In genomic region chr16:30505311-30506031, GRCm38 (mm10) we compare ENCODE assay signal across 24 mouse cellular contexts. TPM values are rescaled to one million over a fixed set of nuclear protein-coding genes. Genes with fewer than 3 reads are reported as not detected.
A peak's percentile ranks its signal among the peaks of the same experiment; 100 is the strongest.
DNase-seq lines count a peak whose midpoint lies in the region; ATAC-seq and TF ChIP-seq lines count a peak whose summit lies in the region.
"Had no signal": no experiment of that assay in that cellular context is flagged by ENCODE, and none has a peak within 500 bp of the region (broad histone marks: within the 10 kb centered on the region; RNA-seq: fewer than 3 reads in every experiment).

No protein-coding gene starts in this region.

- no peak overlapping the region for H3K27ac ChIP-seq in midbrain, embryonic 14.5 days (replicated peaks; ENCODE audit: low read depth, low read length)
- no peak overlapping the region for H3K27ac ChIP-seq in midbrain, embryonic 11.5 days (ENCODE audit: low read depth, low read length)
- H3K27ac ChIP-seq: embryonic facial prominence, embryonic 13.5 days; embryonic facial prominence, embryonic 15.5 days; forebrain, embryonic 10.5 days; forebrain, embryonic 12.5 days had no signal

- H3K9ac ChIP-seq in midbrain, embryonic 14.5 days (replicated peaks; ENCODE audit: low read length) = no peak overlapping the region
- no peak overlapping the region for H3K9ac ChIP-seq in midbrain, embryonic 11.5 days (ENCODE audit: low read length)
- H3K9ac ChIP-seq: embryonic facial prominence, embryonic 13.5 days; embryonic facial prominence, embryonic 15.5 days; forebrain, embryonic 12.5 days had no signal

- H3K9me3 ChIP-seq in midbrain, embryonic 14.5 days (ENCODE audit: control insufficient read depth, low read length) = no peaks in the 10 kb centered on the region
- H3K9me3 ChIP-seq in midbrain, embryonic 11.5 days (ENCODE audit: control insufficient read depth, low read length) = no peaks in the 10 kb centered on the region
- no peaks in the 10 kb centered on the region for H3K9me3 ChIP-seq in E14TG2a.4 (ENCODE audit: low read length)
- H3K9me3 ChIP-seq: embryonic facial prominence, embryonic 13.5 days; embryonic facial prominence, embryonic 15.5 days; forebrain, embryonic 10.5 days; forebrain, embryonic 12.5 days had no signal

- H3K27me3 ChIP-seq in midbrain, embryonic 14.5 days (ENCODE audit: control insufficient read depth, insufficient read depth, low read length) = no peaks in the 10 kb centered on the region
- H3K27me3 ChIP-seq in midbrain, embryonic 11.5 days (ENCODE audit: control insufficient read depth, insufficient read depth, low read length) = 0 out of 2 replicates have a peak, but pooled peaks cover 2% of the 10 kb centered on the region
- peaks cover 30% of the 10 kb centered on the region for H3K27me3 ChIP-seq in E14TG2a.4 (ENCODE audit: insufficient read depth, low read length)
- H3K27me3 ChIP-seq: embryonic facial prominence, embryonic 13.5 days; embryonic facial prominence, embryonic 15.5 days had no signal

- H3K4me1 ChIP-seq in midbrain, embryonic 14.5 days (ENCODE audit: control insufficient read depth, insufficient read depth, low read length) = peaks cover 5% of the 10 kb centered on the region; the same call in 1 of the 2 replicates
- no peaks in the 10 kb centered on the region; the same call in 1 of the 2 replicates for H3K4me1 ChIP-seq in midbrain, embryonic 11.5 days (ENCODE audit: control insufficient read depth, insufficient read depth, low read length)
- peaks cover 35% of the 10 kb centered on the region for H3K4me1 ChIP-seq in E14TG2a.4 (replicated peaks; ENCODE audit: low read depth, low read length)
- H3K4me1 ChIP-seq: embryonic facial prominence, embryonic 13.5 days had no signal

- no peaks in the 10 kb centered on the region for H3K36me3 ChIP-seq in midbrain, embryonic 14.5 days (ENCODE audit: control insufficient read depth, insufficient read depth, low read length)
- no peaks in the 10 kb centered on the region for H3K36me3 ChIP-seq in midbrain, embryonic 11.5 days (ENCODE audit: control insufficient read depth, insufficient read depth, low read length)
- no peaks in the 10 kb centered on the region for H3K36me3 ChIP-seq in E14TG2a.4 (ENCODE audit: insufficient read depth, low read length)
- H3K36me3 ChIP-seq: embryonic facial prominence, embryonic 13.5 days; embryonic facial prominence, embryonic 15.5 days; forebrain, embryonic 10.5 days; forebrain, embryonic 12.5 days had no signal

- 72% methylated on average over 11 of the region's 11 CpGs for WGBS in midbrain, embryonic 14.5 days
- 79% methylated on average over 11 of the region's 11 CpGs for WGBS in midbrain, embryonic 11.5 days

- no peak for ATAC-seq in midbrain, embryonic 14.5 days (ENCODE audit: low FRiP score, low TSS enrichment)
- ATAC-seq in midbrain, embryonic 11.5 days (ENCODE audit: low FRiP score) = no peak
- ATAC-seq: CD4-positive, CD25-positive, alpha-beta regulatory T cell, adult 4 months; forebrain, embryonic 14.5 days; forebrain, embryonic 16.5 days had no signal

- H3K4me3 ChIP-seq in midbrain, embryonic 14.5 days (replicated peaks; ENCODE audit: low read depth, low read length) = no peak overlapping the region
- H3K4me3 ChIP-seq in midbrain, embryonic 11.5 days (ENCODE audit: low read depth, low read length) = no peak overlapping the region
- peak overlapping the region; percentile 17; the same call in 1 of the 2 replicates for H3K4me3 ChIP-seq in E14TG2a.4 (replicated peaks; ENCODE audit: low read length)
- H3K4me3 ChIP-seq: embryonic facial prominence, embryonic 13.5 days; embryonic facial prominence, embryonic 15.5 days; erythroblast, embryonic 14.5 days; forebrain, embryonic 10.5 days; forebrain, embryonic 12.5 days had no signal

- no peak overlapping the region for H3K4me2 ChIP-seq in midbrain, embryonic 14.5 days (ENCODE audit: low read length)
- no peak overlapping the region for H3K4me2 ChIP-seq in midbrain, embryonic 11.5 days
- H3K4me2 ChIP-seq: embryonic facial prominence, embryonic 13.5 days; embryonic facial prominence, embryonic 15.5 days; forebrain, embryonic 12.5 days had no signal

- DNase-seq in midbrain, embryonic 14.5 days = peak; percentile 31
- DNase-seq in midbrain, embryonic 11.5 days (ENCODE audit: low spot score, missing footprints) = no peak
- peak; percentile 58 for DNase-seq in NIH3T3 (ENCODE audit: low read depth)
- DNase-seq in induced T-regulatory cell, adult 2 months (ENCODE audit: low read depth) = peak; percentile 15
- no peak for DNase-seq in testis, postnatal 14 days (ENCODE audit: low spot score)
- no peak for DNase-seq in heart, adult 8-10 months (ENCODE audit: low spot score)
- DNase-seq in urinary bladder, adult 18-20 months (ENCODE audit: low spot score in 2 of 2) = no peak
- DNase-seq: adrenal gland, adult 8-10 months; B cell, adult 2 months; cerebellum, adult 11-12 months; cerebellum, adult 2 months; cerebellum, adult 9-10 months; cerebellum, postnatal 14 days; cerebellum, postnatal 36 days; embryo, embryonic 11 days had no signal

- no peak for TF ChIP-seq CTCF in E14TG2a.4 (conservative IDR thresholded peaks at IDR 0.05; ENCODE audit: low read length)

RNA-seq across cellular contexts. Expression of gene Tmem44, which starts 45.2 kb away (rescaled TPM):
- 76.3 and 79.2 TPM in 2 replicates for polyA plus RNA-seq in midbrain, embryonic 14.5 days (2014; fragmentation: Nextera tagmentation; extraction: Ambion mirVana)
- polyA plus RNA-seq in midbrain, embryonic 11.5 days (2014; fragmentation: Nextera tagmentation; extraction: Ambion mirVana) = 26.6 and 27.9 TPM in 2 replicates
- total RNA-seq in heart, adult 8-10 months (2022) = 1 to 10 TPM; 4.1 to 7.0 (median 5.2) TPM

Comparison
In these comparisons a context has a peak if more than half of its experiments do, and no peak if none do; other contexts are left out.
1. DNase-seq: peak in midbrain, embryonic 14.5 days (single experiment), NIH3T3 (single experiment) and induced T-regulatory cell, adult 2 months (single experiment); none in midbrain, embryonic 11.5 days (single experiment), testis, postnatal 14 days (single experiment), heart, adult 8-10 months (single experiment) and urinary bladder, adult 18-20 months (0 of 2).